Mouse (Mus musculus) forebrain, embryonic 15.5 days (tissue): ENCODE data around the gene Cep63. TPM values are rescaled to one million over a fixed set of nuclear protein-coding genes. Genes with fewer than 3 reads are reported as not detected.

Source experiments
- ATAC-seq: fragments of 200-750 bp; cut with Nextera tagmentation; replicated peaks from 2 replicates; pipeline ENCODE4 v1.8.0; 2017; ENCODE audit warnings: mild to moderate bottlenecking, moderate TSS enrichment, moderate library complexity
- H3K27ac ChIP-seq: fragments of 300-500 bp; sonication (generic); replicated peaks from 2 replicates; pipeline ENCODE4 v1.5.1; 2015; ENCODE audit warnings: mild to moderate bottlenecking, inconsistent platforms
- H3K27me3 ChIP-seq: fragments of 300-500 bp; sonication (generic); 2 replicates; pipeline ENCODE4 v1.6.1; 2015; ENCODE audit warnings: inconsistent platforms
- H3K36me3 ChIP-seq: fragments of 300-500 bp; sonication (generic); 2 replicates; pipeline ENCODE4 v1.6.1; 2015; ENCODE audit warnings: mild to moderate bottlenecking, inconsistent platforms
- H3K4me1 ChIP-seq: fragments of 300-500 bp; sonication (generic); 2 replicates; pipeline ENCODE4 v1.6.1; 2015; ENCODE audit warnings: inconsistent platforms
- H3K4me2 ChIP-seq: fragments of 300-500 bp; sonication (generic); replicated peaks from 2 replicates; pipeline ENCODE4 v1.6.1; 2015; ENCODE audit warnings: mild to moderate bottlenecking, inconsistent platforms
- H3K4me3 ChIP-seq: fragments of 300-500 bp; sonication (generic); 2 replicates; pipeline ENCODE4 v1.5.1; 2015; ENCODE audit warnings: mild to moderate bottlenecking, inconsistent platforms
- H3K9ac ChIP-seq: fragments of 300-500 bp; sonication (generic); replicated peaks from 2 replicates; pipeline ENCODE4 v1.6.1; 2015; ENCODE audit warnings: mild to moderate bottlenecking, inconsistent platforms
- H3K9me3 ChIP-seq: fragments of 300-500 bp; sonication (generic); 2 replicates; pipeline ENCODE4 v1.6.1; 2016; ENCODE audit warnings: inconsistent platforms
- WGBS: fragments of 180-500 bp; shearing (Covaris S2); methylation state at CpG from one replicate; pipeline ENCODE4 v1.1.7; 2015; ENCODE audit warnings: mixed read lengths; 5-methylcytosine and 5-hydroxymethylcytosine counted together
- polyA plus RNA-seq: library from polyadenylated mRNA; unstranded; fragments of >200 nt; fragmentation: Nextera tagmentation; extraction: Ambion mirVana; gene quantifications from 2 replicates; pipeline ENCODE4 v1.2.1, GENCODE M21; 2015

Gene Cep63
- polyA plus RNA-seq, 1 experiment from 2014 or later = 49.6 TPM

- 0 out of 2 replicates have a peak, but pooled peaks cover 3% of the 10 kb centered on the region for H3K4me1 ChIP-seq
- H3K4me3 ChIP-seq = no peak overlapping the region
- H3K36me3 ChIP-seq = peaks cover 21% of the 10 kb centered on the region
- no peak for ATAC-seq
- no peaks in the 10 kb centered on the region for H3K27me3 ChIP-seq
- WGBS = 89% methylated on average over 2 of the region's 2 CpGs
- no peak overlapping the region for H3K4me2 ChIP-seq
- H3K9me3 ChIP-seq = no peaks in the 10 kb centered on the region
- no peak overlapping the region for H3K27ac ChIP-seq
- H3K9ac ChIP-seq = no peak overlapping the region
Measured at GRCm38 (mm10) chr9:102601666-102602065, 24.7 kb downstream of the Cep63 start.

- no peaks in the 10 kb centered on the region for H3K9me3 ChIP-seq
- no peak overlapping the region for H3K4me3 ChIP-seq
- peaks cover 23% of the 10 kb centered on the region for H3K36me3 ChIP-seq
- H3K9ac ChIP-seq = no peak overlapping the region
- H3K4me2 ChIP-seq = no peak overlapping the region
- 0 out of 2 replicates have a peak, but pooled peaks cover 3% of the 10 kb centered on the region for H3K4me1 ChIP-seq
- no peaks in the 10 kb centered on the region for H3K27me3 ChIP-seq
- ATAC-seq = no peak
- 90% methylated on average over 2 of the region's 2 CpGs for WGBS
- no peak overlapping the region for H3K27ac ChIP-seq
Measured at GRCm38 (mm10) chr9:102601187-102601586, 25.1 kb downstream of the Cep63 start.

- H3K27ac ChIP-seq = no peak overlapping the region
- WGBS = 78% methylated on average over 8 of the region's 8 CpGs
- ATAC-seq = no peak
Measured at GRCm38 (mm10) chr9:102595662-102596436, 30.5 kb downstream of the Cep63 start.

GRCm38 (mm10) chr9:102594667-102595393 lies 31.5 kb downstream of the Cep63 start:
- Histone ChIP-seq H3K4me1 (no peaks in the 10 kb centered on the region), H3K4me3 (no peak overlapping the region), H3K36me3 (peaks cover 17% of the 10 kb centered on the region; the same call in 1 of the 2 replicates), H3K27ac (no peak overlapping the region), H3K4me2 (no peak overlapping the region), H3K27me3 (no peaks in the 10 kb centered on the region), H3K9ac (no peak overlapping the region), H3K9me3 (no peaks in the 10 kb centered on the region)
- WGBS = 45% methylated on average over 6 of the region's 6 CpGs
- no peak for ATAC-seq

More at GRCm38 (mm10) chr9:102595662-102596436, 30.5 kb downstream of the Cep63 start:
- Histone ChIP-seq H3K4me3 (no peak overlapping the region), H3K4me2 (no peak overlapping the region), H3K4me1 (no peaks in the 10 kb centered on the region), H3K9me3 (no peaks in the 10 kb centered on the region), H3K27me3 (no peaks in the 10 kb centered on the region), H3K36me3 (peaks cover 20% of the 10 kb centered on the region), H3K9ac (no peak overlapping the region)

- ATAC-seq = no peak
- 82% methylated on average over 5 of the region's 5 CpGs for WGBS
- H3K4me3 ChIP-seq = no peak overlapping the region
Measured at GRCm38 (mm10) chr9:102587347-102587746, 39.0 kb downstream of the Cep63 start.

GRCm38 (mm10) chr9:102581921-102582469 lies 44.3 kb downstream of the Cep63 start:
- no peak overlapping the region for H3K27ac ChIP-seq
- H3K4me3 ChIP-seq = no peak overlapping the region
- H3K36me3 ChIP-seq = peaks cover 13% of the 10 kb centered on the region
- H3K9ac ChIP-seq = no peak overlapping the region
- no peaks in the 10 kb centered on the region for H3K27me3 ChIP-seq
- no peaks in the 10 kb centered on the region for H3K4me1 ChIP-seq
- no peak for ATAC-seq
- 87% methylated on average over 12 of the region's 12 CpGs for WGBS
- no peaks in the 10 kb centered on the region for H3K9me3 ChIP-seq
- no peak overlapping the region for H3K4me2 ChIP-seq

More at GRCm38 (mm10) chr9:102587347-102587746, 39.0 kb downstream of the Cep63 start:
- Histone ChIP-seq H3K27ac (no peak overlapping the region), H3K4me1 (no peaks in the 10 kb centered on the region), H3K9me3 (no peaks in the 10 kb centered on the region), H3K36me3 (peaks cover 18% of the 10 kb centered on the region), H3K27me3 (no peaks in the 10 kb centered on the region), H3K4me2 (no peak overlapping the region), H3K9ac (no peak overlapping the region)

GRCm38 (mm10) chr9:102577480-102577879 lies 48.9 kb downstream of the Cep63 start:
- H3K9ac ChIP-seq = no peak overlapping the region
- H3K4me1 ChIP-seq = no peaks in the 10 kb centered on the region
- H3K4me2 ChIP-seq = no peak overlapping the region
- WGBS = 87% methylated on average over 5 of the region's 5 CpGs
- no peak for ATAC-seq
- no peak overlapping the region for H3K27ac ChIP-seq
- H3K4me3 ChIP-seq = no peak overlapping the region
- no peaks in the 10 kb centered on the region for H3K36me3 ChIP-seq
- no peaks in the 10 kb centered on the region for H3K9me3 ChIP-seq
- no peaks in the 10 kb centered on the region for H3K27me3 ChIP-seq

GRCm38 (mm10) chr9:102572888-102573287 lies 53.4 kb downstream of the Cep63 start:
- Histone ChIP-seq H3K4me1 (no peaks in the 10 kb centered on the region), H3K36me3 (no peaks in the 10 kb centered on the region), H3K27me3 (no peaks in the 10 kb centered on the region), H3K4me2 (no peak overlapping the region), H3K27ac (no peak overlapping the region), H3K9ac (no peak overlapping the region), H3K4me3 (no peak overlapping the region), H3K9me3 (no peaks in the 10 kb centered on the region)
- no peak for ATAC-seq
- WGBS = 79% methylated on average over 5 of the region's 5 CpGs

GRCm38 (mm10) chr9:102558463-102558862 lies 67.9 kb downstream of the Cep63 start:
- Histone ChIP-seq H3K4me1 (no peaks in the 10 kb centered on the region), H3K4me2 (no peak overlapping the region), H3K4me3 (no peak overlapping the region), H3K36me3 (no peaks in the 10 kb centered on the region), H3K27me3 (no peaks in the 10 kb centered on the region), H3K9ac (no peak overlapping the region), H3K9me3 (no peaks in the 10 kb centered on the region), H3K27ac (no peak overlapping the region)
- WGBS = 94% methylated on average over 3 of the region's 3 CpGs
- ATAC-seq = no peak

GRCm38 (mm10) chr9:102553781-102554180 lies 72.6 kb downstream of the Cep63 start:
- WGBS = 89% methylated on average over 3 of the region's 3 CpGs
- no peak for ATAC-seq
- Histone ChIP-seq H3K36me3 (no peaks in the 10 kb centered on the region), H3K4me2 (no peak overlapping the region), H3K9me3 (no peaks in the 10 kb centered on the region), H3K4me1 (no peaks in the 10 kb centered on the region), H3K9ac (no peak overlapping the region), H3K4me3 (no peak overlapping the region), H3K27ac (no peak overlapping the region), H3K27me3 (peaks cover 3% of the 10 kb centered on the region; the same call in 1 of the 2 replicates)

GRCm38 (mm10) chr9:102551771-102552170 lies 74.6 kb downstream of the Cep63 start:
- Histone ChIP-seq H3K27me3 (peaks cover 12% of the 10 kb centered on the region), H3K27ac (no peak overlapping the region), H3K4me3 (no peak overlapping the region), H3K4me2 (no peak overlapping the region), H3K4me1 (peaks cover 7% of the 10 kb centered on the region), H3K36me3 (no peaks in the 10 kb centered on the region), H3K9me3 (no peaks in the 10 kb centered on the region), H3K9ac (no peak overlapping the region)
- 83% methylated on average over 10 of the region's 10 CpGs for WGBS
- no peak for ATAC-seq

- no peaks in the 10 kb centered on the region for H3K9me3 ChIP-seq
- peaks cover 30% of the 10 kb centered on the region for H3K4me1 ChIP-seq
- no peak overlapping the region for H3K4me3 ChIP-seq
- WGBS = 78% methylated on average over 8 of the region's 8 CpGs
- no peak overlapping the region for H3K27ac ChIP-seq
- no peak for ATAC-seq
- H3K9ac ChIP-seq = no peak overlapping the region
- no peaks in the 10 kb centered on the region for H3K36me3 ChIP-seq
- H3K27me3 ChIP-seq = peaks cover 12% of the 10 kb centered on the region
- no peak overlapping the region for H3K4me2 ChIP-seq
Measured at GRCm38 (mm10) chr9:102549211-102549610, 77.1 kb downstream of the Cep63 start.
